Mouse (Mus musculus) spleen, adult 2 months (tissue): ENCODE measurements around the gene Tdo2.

Experiments
- CTCF ChIP-seq: fragments of 200-500 bp; IDR thresholded peaks from 2 replicates; pipeline ENCODE4 v1.5.1; 2011; ENCODE audit warnings: mild to moderate bottlenecking, inconsistent platforms; ENCODE audit not compliant: insufficient read depth, insufficient read length, insufficient replicate concordance; ENCODE audit errors: extremely low read depth
- POLR2A ChIP-seq: fragments of 200-500 bp; IDR thresholded peaks from 2 replicates; pipeline ENCODE4 v1.6.1; 2011; ENCODE audit warnings: low read depth, low read length, inconsistent platforms

GRCm38 (mm10) chr3:81975607-81976006 is 395 bp downstream of the Tdo2 start:
- TF ChIP-seq POLR2A: no peak
- TF ChIP-seq CTCF: no peak
